Comparison of ENCODE assay signal across 8 mouse cellular contexts in the genomic region with DNA sequence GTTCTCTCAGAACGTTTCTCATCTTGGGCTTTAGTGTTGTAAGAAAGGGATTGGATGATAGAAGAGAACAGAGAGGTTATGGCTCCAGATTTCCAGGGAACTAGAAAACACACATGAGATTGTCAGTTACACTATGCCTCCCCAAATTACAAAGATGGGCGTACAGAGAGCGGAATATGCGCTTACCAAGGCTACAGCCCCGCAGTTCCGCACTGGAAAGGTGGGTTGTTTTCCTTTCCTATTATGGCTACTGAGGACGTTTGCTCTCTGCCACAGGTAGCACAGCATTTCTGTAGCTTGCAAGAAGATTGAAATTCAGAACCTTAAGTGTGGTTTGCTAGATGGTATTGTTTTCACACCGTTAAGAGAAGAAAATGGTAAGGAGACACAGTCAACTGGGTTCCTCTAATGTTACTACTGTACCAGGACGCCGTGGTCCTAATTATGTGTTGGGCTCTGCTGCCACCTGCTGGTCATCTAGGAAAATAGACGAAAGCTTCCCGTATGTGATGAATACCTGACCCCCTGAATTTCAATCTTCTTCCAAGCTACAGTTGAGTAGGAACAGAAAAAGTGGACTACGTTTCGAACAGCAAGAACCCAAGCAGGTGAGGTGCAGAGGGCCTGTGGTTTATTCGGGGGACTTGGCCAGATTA. TPM values are rescaled to one million over a fixed set of nuclear protein-coding genes. Genes with fewer than 3 reads are reported as not detected.
DNase-seq lines count a peak whose midpoint lies in the region; ATAC-seq lines count a peak whose summit lies in the region.
"Had no signal": no experiment of that assay in that cellular context is flagged by ENCODE, and none has a peak within 500 bp of the region (broad histone marks: within the 10 kb centered on the region; RNA-seq: fewer than 3 reads in every experiment).

No protein-coding gene starts in this region.

- no peaks in the 10 kb centered on the region for H3K4me1 ChIP-seq in forebrain, embryonic 12.5 days
- no peaks in the 10 kb centered on the region for H3K4me1 ChIP-seq in hindbrain, embryonic 11.5 days (replicated peaks; ENCODE audit: control insufficient read depth, insufficient read depth, low read length)

- H3K9me3 ChIP-seq in forebrain, embryonic 12.5 days, result no peaks in the 10 kb centered on the region
- H3K9me3 ChIP-seq in hindbrain, embryonic 11.5 days (ENCODE audit: control insufficient read depth, low read length), result no peaks in the 10 kb centered on the region

- WGBS in forebrain, embryonic 12.5 days, result 45% methylated on average over 15 of the region's 15 CpGs
- WGBS in hindbrain, embryonic 11.5 days, result 43% methylated on average over 15 of the region's 15 CpGs

- H3K4me3 ChIP-seq in forebrain, embryonic 12.5 days (replicated peaks), result no peak overlapping the region
- H3K4me3 ChIP-seq in hindbrain, embryonic 11.5 days (ENCODE audit: low read depth, low read length), result no peak overlapping the region
- H3K4me3 ChIP-seq: myocyte had no signal

- H3K9ac ChIP-seq in forebrain, embryonic 12.5 days, result no peak overlapping the region
- H3K9ac ChIP-seq in hindbrain, embryonic 11.5 days (ENCODE audit: low read depth, low read length), result no peak overlapping the region

- no peak overlapping the region for H3K27ac ChIP-seq in forebrain, embryonic 12.5 days
- H3K27ac ChIP-seq in hindbrain, embryonic 11.5 days (ENCODE audit: low read depth, low read length), result no peak overlapping the region

- H3K4me2 ChIP-seq in forebrain, embryonic 12.5 days, result no peak overlapping the region
- no peak overlapping the region for H3K4me2 ChIP-seq in hindbrain, embryonic 11.5 days (replicated peaks; ENCODE audit: low read depth, low read length)

- peak; percentile 75; the same call in 1 of the 2 replicates for ATAC-seq in forebrain, embryonic 12.5 days (ENCODE audit: low FRiP score)
- ATAC-seq in hindbrain, embryonic 11.5 days (ENCODE audit: low FRiP score), result peak; percentile 71
- peak; percentile 98 for ATAC-seq in megakaryocyte progenitor cell, adult 5-6 weeks (replicated peaks; ENCODE audit: poor library complexity)

- no peaks in the 10 kb centered on the region for H3K27me3 ChIP-seq in forebrain, embryonic 12.5 days
- no peaks in the 10 kb centered on the region for H3K27me3 ChIP-seq in hindbrain, embryonic 11.5 days (ENCODE audit: control insufficient read depth, insufficient read depth, low read length)

- no peaks in the 10 kb centered on the region for H3K36me3 ChIP-seq in forebrain, embryonic 12.5 days (replicated peaks)
- H3K36me3 ChIP-seq in hindbrain, embryonic 11.5 days (ENCODE audit: control insufficient read depth, insufficient read depth, low read length), result no peaks in the 10 kb centered on the region

- peak; percentile 85 for DNase-seq in R1 (ENCODE audit: low read depth, low spot score)
- DNase-seq in c-Kit-negative CD71-positive TER-119-positive erythroid progenitor cells, embryonic 14.5 days (ENCODE audit: low read depth, low spot score), result peak; percentile 16
- DNase-seq in hindbrain, embryonic 11.5 days (ENCODE audit: low spot score), result peak; percentile 85
- DNase-seq in layer of hippocampus, postnatal 14 days (ENCODE audit: low spot score in 2 of 2), result peak; percentile 66 to 82
- peak; percentile 10 to 38 for DNase-seq in right cerebral cortex, postnatal 36 days (ENCODE audit: low spot score in 2 of 2)

RNA-seq across cellular contexts. Expression of a gene that starts 12.0 kb away (rescaled TPM):
- not detected in 2 replicates for polyA plus RNA-seq in forebrain, embryonic 12.5 days (2016; fragmentation: Nextera tagmentation; extraction: Ambion mirVana)
- not detected in 2 replicates for polyA plus RNA-seq in hindbrain, embryonic 11.5 days (2014; fragmentation: Nextera tagmentation; extraction: Ambion mirVana)
- total RNA-seq in layer of hippocampus, postnatal 14 days (2021), result not detected
- not detected in 2 replicates for total RNA-seq in megakaryocyte progenitor cell, adult 5-6 weeks (2015)
- total RNA-seq in megakaryocyte progenitor cell, adult 5-6 weeks (2017), result not detected in 2 replicates
- polyA plus RNA-seq: myocyte had no signal

RNA-seq across cellular contexts. Expression of a gene that starts 17.5 kb away (rescaled TPM):
- not detected in 2 replicates for polyA plus RNA-seq in forebrain, embryonic 12.5 days (2016; fragmentation: Nextera tagmentation; extraction: Ambion mirVana)
- polyA plus RNA-seq in hindbrain, embryonic 11.5 days (2014; fragmentation: Nextera tagmentation; extraction: Ambion mirVana), result not detected in 2 replicates
- total RNA-seq in layer of hippocampus, postnatal 14 days (2021), result not detected
- total RNA-seq in megakaryocyte progenitor cell, adult 5-6 weeks (2015), result not detected in 2 replicates
- total RNA-seq in megakaryocyte progenitor cell, adult 5-6 weeks (2017), result not detected in 2 replicates
- polyA plus RNA-seq: myocyte had no signal

RNA-seq across cellular contexts. Expression of a gene that starts 58.2 kb away (rescaled TPM):
- polyA plus RNA-seq in forebrain, embryonic 12.5 days (2016; fragmentation: Nextera tagmentation; extraction: Ambion mirVana), result not detected in 2 replicates
- not detected in 2 replicates for polyA plus RNA-seq in hindbrain, embryonic 11.5 days (2014; fragmentation: Nextera tagmentation; extraction: Ambion mirVana)
- not detected for total RNA-seq in layer of hippocampus, postnatal 14 days (2021)
- not detected in 2 replicates for total RNA-seq in megakaryocyte progenitor cell, adult 5-6 weeks (2015)
- total RNA-seq in megakaryocyte progenitor cell, adult 5-6 weeks (2017), result not detected in 2 replicates
- polyA plus RNA-seq: myocyte had no signal

Comparison
In these comparisons a context has a peak if more than half of its experiments do, and no peak if none do; other contexts are left out.
1. DNase-seq: peak in every context shown above with its lines; median percentile 85 in R1; 85 in hindbrain, embryonic 11.5 days; 74 in layer of hippocampus, postnatal 14 days; 24 in right cerebral cortex, postnatal 36 days; 16 in c-Kit-negative CD71-positive TER-119-positive erythroid progenitor cells, embryonic 14.5 days.